Mouse (Mus musculus): ENCODE data around the gene Oas3.

- TF ChIP-seq CTCF (IDR thresholded peaks at IDR 0.05; ENCODE audit: extremely low read depth, insufficient read depth, low read length) (peak; percentile 24), POLR2A (IDR thresholded peaks at IDR 0.05; ENCODE audit: extremely low read depth, insufficient read depth, low read length) (no peak)
Observed at GRCm38 (mm10) chr5:120781646-120782045, 4.2 kb upstream of the Oas3 start.
